Mouse (Mus musculus) heart, embryonic 15.5 days (tissue): ENCODE results near the gene Me1. TPM values are rescaled to one million over a fixed set of nuclear protein-coding genes. Genes with fewer than 3 reads are reported as not detected.

ENCODE experiments used
- ATAC-seq: fragments of 200-750 bp; cut with Nextera tagmentation; replicated peaks from 2 replicates; pipeline ENCODE4 v1.8.0; 2017; ENCODE audit warnings: low read depth, moderate TSS enrichment; ENCODE audit not compliant: insufficient number of reproducible peaks, insufficient read depth, low FRiP score
- H3K27ac ChIP-seq: fragments of 300-500 bp; sonication (generic); 2 replicates; pipeline ENCODE4 v1.5.1; 2015; ENCODE audit warnings: mild to moderate bottlenecking, inconsistent platforms
- H3K27me3 ChIP-seq: fragments of 300-500 bp; sonication (generic); 2 replicates; pipeline ENCODE4 v1.6.1; 2015; ENCODE audit warnings: inconsistent platforms
- H3K36me3 ChIP-seq: fragments of 300-500 bp; sonication (generic); 2 replicates; pipeline ENCODE4 v1.6.1; 2015; ENCODE audit warnings: mild to moderate bottlenecking, inconsistent platforms
- H3K4me1 ChIP-seq: fragments of 300-500 bp; sonication (generic); replicated peaks from 2 replicates; pipeline ENCODE4 v1.6.1; 2015; ENCODE audit warnings: inconsistent platforms
- H3K4me2 ChIP-seq: fragments of 300-500 bp; sonication (generic); 2 replicates; pipeline ENCODE4 v1.6.1; 2015; ENCODE audit warnings: inconsistent platforms, mild to moderate bottlenecking, moderate library complexity
- H3K4me3 ChIP-seq: fragments of 300-500 bp; sonication (generic); 2 replicates; pipeline ENCODE4 v1.5.1; 2015; ENCODE audit warnings: mild to moderate bottlenecking, inconsistent platforms
- H3K9ac ChIP-seq: fragments of 300-500 bp; sonication (generic); 2 replicates; pipeline ENCODE4 v1.6.1; 2015; ENCODE audit warnings: mild to moderate bottlenecking, inconsistent platforms
- H3K9me3 ChIP-seq: fragments of 300-500 bp; sonication (generic); replicated peaks from 2 replicates; pipeline ENCODE4 v1.6.1; 2016; ENCODE audit warnings: inconsistent platforms
- WGBS: fragments of 180-500 bp; shearing (Covaris S2); methylation state at CpG from one replicate; pipeline ENCODE4 v1.1.7; 2015; ENCODE audit warnings: mixed read lengths; 5-methylcytosine and 5-hydroxymethylcytosine counted together
- polyA plus RNA-seq: library from polyadenylated mRNA; unstranded; fragments of >200 nt; fragmentation: Nextera tagmentation; extraction: Ambion mirVana; gene quantifications from 2 replicates; pipeline ENCODE4 v1.2.1, GENCODE M21; 2015

Me1 gene
- polyA plus RNA-seq, 1 experiment from 2014 or later, result 27.9 TPM

- 77% methylated on average over 10 of the region's 10 CpGs for WGBS
- no peak overlapping the region for H3K4me3 ChIP-seq
- no peak overlapping the region for H3K4me2 ChIP-seq
- H3K4me1 ChIP-seq, result no peaks in the 10 kb centered on the region; the same call in 1 of the 2 replicates
- no peaks in the 10 kb centered on the region for H3K36me3 ChIP-seq
- no peak overlapping the region for H3K9ac ChIP-seq
- ATAC-seq, result no peak
- no peaks in the 10 kb centered on the region for H3K27me3 ChIP-seq
- H3K9me3 ChIP-seq, result no peaks in the 10 kb centered on the region
- H3K27ac ChIP-seq, result no peak overlapping the region
Measured at GRCm38 (mm10) chr9:86728214-86728814, 32.6 kb upstream of the Me1 start.

GRCm38 (mm10) chr9:86726381-86726720 is 30.6 kb upstream of the Me1 start:
- no peaks in the 10 kb centered on the region for H3K9me3 ChIP-seq
- H3K27ac ChIP-seq, result no peak overlapping the region
- ATAC-seq, result no peak
- 85% methylated on average over 5 of the region's 5 CpGs for WGBS
- no peak overlapping the region for H3K4me3 ChIP-seq
- H3K4me2 ChIP-seq, result no peak overlapping the region
- no peaks in the 10 kb centered on the region for H3K27me3 ChIP-seq
- no peaks in the 10 kb centered on the region for H3K36me3 ChIP-seq
- H3K9ac ChIP-seq, result no peak overlapping the region
- no peaks in the 10 kb centered on the region; the same call in 1 of the 2 replicates for H3K4me1 ChIP-seq

GRCm38 (mm10) chr9:86725604-86726380 is 30.0 kb upstream of the Me1 start:
- H3K4me3 ChIP-seq, result no peak overlapping the region
- no peak for ATAC-seq
- H3K9ac ChIP-seq, result no peak overlapping the region
- H3K36me3 ChIP-seq, result no peaks in the 10 kb centered on the region
- no peaks in the 10 kb centered on the region for H3K9me3 ChIP-seq
- H3K4me2 ChIP-seq, result no peak overlapping the region
- H3K27ac ChIP-seq, result no peak overlapping the region
- H3K27me3 ChIP-seq, result no peaks in the 10 kb centered on the region
- no peaks in the 10 kb centered on the region; the same call in 1 of the 2 replicates for H3K4me1 ChIP-seq
- 57% methylated on average over 7 of the region's 7 CpGs for WGBS

GRCm38 (mm10) chr9:86725066-86725465 is 29.3 kb upstream of the Me1 start:
- H3K27ac ChIP-seq, result no peak overlapping the region
- no peak overlapping the region for H3K4me2 ChIP-seq
- no peaks in the 10 kb centered on the region for H3K9me3 ChIP-seq
- no peaks in the 10 kb centered on the region for H3K36me3 ChIP-seq
- no peak overlapping the region for H3K9ac ChIP-seq
- no peaks in the 10 kb centered on the region; the same call in 1 of the 2 replicates for H3K4me1 ChIP-seq
- 84% methylated on average over 4 of the region's 4 CpGs for WGBS
- no peak for ATAC-seq
- no peaks in the 10 kb centered on the region for H3K27me3 ChIP-seq
- no peak overlapping the region for H3K4me3 ChIP-seq

GRCm38 (mm10) chr9:86720794-86721193 is 25.0 kb upstream of the Me1 start:
- ATAC-seq, result no peak
- 74% methylated on average over 2 of the region's 2 CpGs for WGBS

GRCm38 (mm10) chr9:86720227-86720626 is 24.5 kb upstream of the Me1 start:
- no peak overlapping the region for H3K4me3 ChIP-seq
- H3K4me2 ChIP-seq, result no peak overlapping the region
- no peaks in the 10 kb centered on the region for H3K36me3 ChIP-seq
- H3K9ac ChIP-seq, result no peak overlapping the region
- WGBS, result 88% methylated on average over 5 of the region's 5 CpGs
- no peak for ATAC-seq
- H3K27me3 ChIP-seq, result no peaks in the 10 kb centered on the region
- no peaks in the 10 kb centered on the region for H3K4me1 ChIP-seq
- H3K27ac ChIP-seq, result no peak overlapping the region
- no peaks in the 10 kb centered on the region for H3K9me3 ChIP-seq

More at GRCm38 (mm10) chr9:86720794-86721193, 25.0 kb upstream of the Me1 start:
- H3K4me3 ChIP-seq, result no peak overlapping the region
- H3K4me1 ChIP-seq, result no peaks in the 10 kb centered on the region
- H3K36me3 ChIP-seq, result no peaks in the 10 kb centered on the region
- H3K27me3 ChIP-seq, result no peaks in the 10 kb centered on the region
- no peak overlapping the region for H3K4me2 ChIP-seq
- no peaks in the 10 kb centered on the region for H3K9me3 ChIP-seq
- H3K27ac ChIP-seq, result no peak overlapping the region
- no peak overlapping the region for H3K9ac ChIP-seq

- no peak overlapping the region for H3K4me2 ChIP-seq
- H3K4me3 ChIP-seq, result no peak overlapping the region
- no peak overlapping the region for H3K27ac ChIP-seq
- 57% methylated on average over 5 of the region's 5 CpGs for WGBS
- H3K4me1 ChIP-seq, result no peaks in the 10 kb centered on the region
- H3K36me3 ChIP-seq, result no peaks in the 10 kb centered on the region
- no peak for ATAC-seq
- no peaks in the 10 kb centered on the region for H3K27me3 ChIP-seq
- no peaks in the 10 kb centered on the region for H3K9me3 ChIP-seq
- no peak overlapping the region for H3K9ac ChIP-seq
Measured at GRCm38 (mm10) chr9:86717119-86717518, 21.4 kb upstream of the Me1 start.

- WGBS, result 32% methylated on average over 2 of the region's 2 CpGs
- H3K9ac ChIP-seq, result no peak overlapping the region
- no peaks in the 10 kb centered on the region for H3K4me1 ChIP-seq
- ATAC-seq, result no peak
- no peaks in the 10 kb centered on the region for H3K27me3 ChIP-seq
- no peak overlapping the region for H3K27ac ChIP-seq
- H3K4me3 ChIP-seq, result no peak overlapping the region
- no peak overlapping the region for H3K4me2 ChIP-seq
- no peaks in the 10 kb centered on the region for H3K9me3 ChIP-seq
- H3K36me3 ChIP-seq, result no peaks in the 10 kb centered on the region
Measured at GRCm38 (mm10) chr9:86716540-86716939, 20.8 kb upstream of the Me1 start.

GRCm38 (mm10) chr9:86714089-86714488 is 18.3 kb upstream of the Me1 start:
- Histone ChIP-seq H3K4me3 (no peak overlapping the region), H3K4me1 (peaks cover 5% of the 10 kb centered on the region), H3K27ac (no peak overlapping the region), H3K9ac (no peak overlapping the region), H3K4me2 (no peak overlapping the region), H3K36me3 (no peaks in the 10 kb centered on the region), H3K27me3 (no peaks in the 10 kb centered on the region), H3K9me3 (no peaks in the 10 kb centered on the region)
- no peak for ATAC-seq
- 87% methylated on average over 3 of the region's 3 CpGs for WGBS

- no peak for ATAC-seq
- no peaks in the 10 kb centered on the region for H3K27me3 ChIP-seq
- H3K9ac ChIP-seq, result no peak overlapping the region
- H3K4me1 ChIP-seq, result peaks cover 5% of the 10 kb centered on the region
- H3K4me3 ChIP-seq, result no peak overlapping the region
- H3K36me3 ChIP-seq, result no peaks in the 10 kb centered on the region
- H3K27ac ChIP-seq, result no peak overlapping the region
- H3K9me3 ChIP-seq, result no peaks in the 10 kb centered on the region
- H3K4me2 ChIP-seq, result no peak overlapping the region
- WGBS, result 70% methylated on average over 2 of the region's 2 CpGs
Measured at GRCm38 (mm10) chr9:86712648-86713047, 16.9 kb upstream of the Me1 start.

GRCm38 (mm10) chr9:86710091-86710634 is 14.4 kb upstream of the Me1 start:
- ATAC-seq, result no peak
- no peak overlapping the region for H3K4me3 ChIP-seq
- WGBS, result 63% methylated on average over 2 of the region's 2 CpGs

More at GRCm38 (mm10) chr9:86710091-86710634, 14.4 kb upstream of the Me1 start:
- H3K9ac ChIP-seq, result no peak overlapping the region
- no peak overlapping the region for H3K4me2 ChIP-seq
- H3K27me3 ChIP-seq, result no peaks in the 10 kb centered on the region
- no peaks in the 10 kb centered on the region for H3K9me3 ChIP-seq
- H3K4me1 ChIP-seq, result peaks cover 5% of the 10 kb centered on the region
- H3K27ac ChIP-seq, result no peak overlapping the region
- no peaks in the 10 kb centered on the region for H3K36me3 ChIP-seq
